In the genomic region with DNA sequence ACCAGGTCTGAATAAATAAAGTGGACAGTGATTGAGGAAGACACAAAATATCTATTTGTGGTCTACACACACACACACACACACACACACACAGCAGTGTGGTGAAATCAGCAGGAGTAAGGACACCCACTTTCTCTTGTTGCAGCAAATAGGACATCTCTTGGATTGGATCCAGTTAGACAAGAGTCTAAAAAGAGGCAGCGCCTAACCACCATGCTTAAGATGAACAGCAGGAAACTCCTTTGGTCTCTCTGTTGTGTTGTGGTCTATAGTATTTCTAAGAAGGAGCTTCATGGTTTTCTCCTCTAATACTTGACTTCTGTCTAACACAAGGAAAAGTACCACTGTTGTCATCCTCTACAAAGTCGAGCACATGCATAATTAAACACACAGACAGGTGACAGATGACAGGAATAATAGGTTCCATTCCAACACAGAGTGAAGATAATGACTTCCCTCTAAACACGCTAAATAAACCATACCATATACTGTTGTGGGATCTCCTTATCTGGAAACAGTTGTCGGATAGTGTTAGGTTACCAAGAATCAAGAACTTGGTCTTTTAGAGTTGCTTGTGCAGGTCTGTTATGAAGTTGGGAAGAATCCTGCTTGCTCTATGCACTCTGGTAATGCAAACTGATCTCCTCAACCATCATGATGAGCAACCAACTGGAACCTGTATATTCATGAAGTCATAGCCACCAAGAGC, we compare ENCODE assay signal across 26 mouse cellular contexts.
A peak's percentile ranks its signal among the peaks of the same experiment; 100 is the strongest.
DNase-seq lines count a peak whose midpoint lies in the region; ATAC-seq and TF ChIP-seq lines count a peak whose summit lies in the region.
"Had no signal": no experiment of that assay in that cellular context is flagged by ENCODE, and none has a peak within 500 bp of the region (broad histone marks: within the 10 kb centered on the region; RNA-seq: fewer than 3 reads in every experiment).

No protein-coding gene starts in this region.

- H3K36me3 ChIP-seq in lung, postnatal 0 days (ENCODE audit: insufficient read depth, low read length), result no peaks in the 10 kb centered on the region
- H3K36me3 ChIP-seq in liver, embryonic 15.5 days (replicated peaks), result no peaks in the 10 kb centered on the region
- H3K36me3 ChIP-seq: embryonic facial prominence, embryonic 10.5 days; forebrain, embryonic 15.5 days; heart, embryonic 13.5 days; kidney, embryonic 15.5 days; stomach, embryonic 15.5 days had no signal

- no peak overlapping the region for H3K9ac ChIP-seq in lung, postnatal 0 days (replicated peaks; ENCODE audit: low read depth)
- no peak overlapping the region for H3K9ac ChIP-seq in liver, embryonic 15.5 days
- H3K9ac ChIP-seq: forebrain, embryonic 15.5 days; heart, embryonic 13.5 days; kidney, embryonic 15.5 days; stomach, embryonic 15.5 days had no signal

- TF ChIP-seq EP300 in lung, postnatal 0 days (IDR thresholded peaks at IDR 0.05), result no peak

- WGBS in lung, postnatal 0 days, result 77% methylated on average over 4 of the region's 4 CpGs
- 37% methylated on average over 4 of the region's 4 CpGs for WGBS in liver, embryonic 15.5 days (ENCODE audit: insufficient replicate concordance)

- no peak overlapping the region for H3K27ac ChIP-seq in lung, postnatal 0 days (ENCODE audit: low read length)
- peak overlapping the region; percentile 94; the same call in 1 of the 2 replicates for H3K27ac ChIP-seq in liver, embryonic 15.5 days (replicated peaks)
- H3K27ac ChIP-seq: embryonic facial prominence, embryonic 10.5 days; forebrain, embryonic 15.5 days; heart, embryonic 13.5 days; hindbrain, postnatal 0 days; kidney, embryonic 15.5 days; stomach, embryonic 15.5 days had no signal

- H3K27me3 ChIP-seq in lung, postnatal 0 days (replicated peaks; ENCODE audit: insufficient read depth, low read length), result no peaks in the 10 kb centered on the region
- H3K27me3 ChIP-seq in liver, embryonic 15.5 days, result no peaks in the 10 kb centered on the region
- H3K27me3 ChIP-seq: forebrain, embryonic 15.5 days; heart, embryonic 13.5 days; kidney, embryonic 15.5 days; stomach, embryonic 15.5 days had no signal

- DNase-seq in lung, postnatal 0 days (ENCODE audit: low spot score), result peak; percentile 34
- DNase-seq in lung, postnatal 14 days, result no peak
- peak; percentile 59 for DNase-seq in CD4-positive, CD25-positive, alpha-beta regulatory T cell, adult 2 months (ENCODE audit: low read depth, low spot score)
- peak; percentile 51 for DNase-seq in T-cell, adult 2 months (ENCODE audit: low spot score)
- no peak for DNase-seq in testis, postnatal 14 days (ENCODE audit: low spot score)
- no peak for DNase-seq in kidney, postnatal 4 days
- no peak for DNase-seq in adrenal gland, adult 8-10 months
- DNase-seq: adrenal gland, postnatal 25 days; cerebellum, adult 11 months; cerebellum, adult 9-11 months; gastrocnemius, postnatal 14 days; heart, adult 18-20 months; heart, postnatal 14 days; kidney, adult 11 months; kidney, postnatal 36 days; lung, adult 18-20 months; lung, postnatal 4 days; thymus, adult 2 months had no signal

- TF ChIP-seq CTCF in lung, postnatal 0 days (IDR thresholded peaks at IDR 0.05), result no peak

- no peak for ATAC-seq in lung, postnatal 0 days
- ATAC-seq in liver, embryonic 15.5 days (ENCODE audit: insufficient read depth), result no peak
- ATAC-seq: forebrain, embryonic 15.5 days; hindbrain, postnatal 0 days had no signal

- no peak overlapping the region for H3K4me3 ChIP-seq in lung, postnatal 0 days (ENCODE audit: low read depth, low read length)
- H3K4me3 ChIP-seq in liver, embryonic 15.5 days (replicated peaks), result no peak overlapping the region
- H3K4me3 ChIP-seq: embryonic facial prominence, embryonic 10.5 days; forebrain, embryonic 15.5 days; heart, embryonic 13.5 days; kidney, embryonic 15.5 days; stomach, embryonic 15.5 days had no signal

- H3K4me2 ChIP-seq in lung, postnatal 0 days (replicated peaks; ENCODE audit: low read depth, low read length), result no peak overlapping the region
- H3K4me2 ChIP-seq in liver, embryonic 15.5 days, result no peak overlapping the region
- H3K4me2 ChIP-seq: forebrain, embryonic 15.5 days; heart, embryonic 13.5 days; kidney, embryonic 15.5 days; midbrain, embryonic 11.5 days; stomach, embryonic 15.5 days had no signal

- H3K4me1 ChIP-seq in lung, postnatal 0 days (ENCODE audit: insufficient read depth, low read depth, low read length), result peaks cover 9% of the 10 kb centered on the region; the same call in 1 of the 2 replicates
- peaks cover 95% of the 10 kb centered on the region for H3K4me1 ChIP-seq in liver, embryonic 15.5 days (replicated peaks)
- H3K4me1 ChIP-seq: forebrain, embryonic 15.5 days; stomach, embryonic 15.5 days had no signal

- H3K9me3 ChIP-seq in lung, postnatal 0 days (ENCODE audit: low read length), result no peaks in the 10 kb centered on the region
- H3K9me3 ChIP-seq in liver, embryonic 15.5 days (replicated peaks), result no peaks in the 10 kb centered on the region
- H3K9me3 ChIP-seq: embryonic facial prominence, embryonic 10.5 days; forebrain, embryonic 15.5 days; heart, embryonic 13.5 days; kidney, embryonic 15.5 days; stomach, embryonic 15.5 days had no signal

Comparison
In these comparisons a context has a peak if more than half of its experiments do, and no peak if none do; other contexts are left out.
1. DNase-seq: peak in lung, postnatal 0 days (single experiment), CD4-positive, CD25-positive, alpha-beta regulatory T cell, adult 2 months (single experiment) and T-cell, adult 2 months (single experiment); none in lung, postnatal 14 days (single experiment), testis, postnatal 14 days (single experiment), kidney, postnatal 4 days (0 of 2) and adrenal gland, adult 8-10 months (single experiment).